8 mouse cellular contexts compared by ENCODE assay signal in the genomic region with DNA sequence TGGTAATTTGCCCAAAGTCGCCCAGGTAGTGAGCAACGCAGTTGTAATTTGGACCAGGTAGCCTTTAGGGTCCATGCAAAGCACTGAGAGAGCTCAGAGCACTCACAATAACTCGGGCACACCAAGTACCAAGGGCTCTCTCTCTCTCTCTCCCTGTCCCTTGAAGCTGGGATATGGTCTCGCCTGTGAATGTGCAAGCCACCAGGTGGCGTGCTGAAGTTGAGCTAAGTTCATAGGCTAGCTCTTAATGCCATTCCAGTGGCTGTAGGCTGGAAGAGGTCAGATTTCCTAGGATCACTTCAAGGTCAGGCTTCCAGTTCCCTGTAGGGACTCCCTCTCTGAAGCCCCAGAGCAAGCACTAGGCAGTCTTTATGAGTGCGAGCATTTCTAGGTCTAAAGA.
A peak's percentile ranks its signal among the peaks of the same experiment; 100 is the strongest.
DNase-seq lines count a peak whose midpoint lies in the region; ATAC-seq and TF ChIP-seq lines count a peak whose summit lies in the region.

No protein-coding gene starts in this region.

- no peak for ATAC-seq in neural tube, embryonic 15.5 days (ENCODE audit: low FRiP score)
- ATAC-seq in inflammation-experienced regulatory T-cells, adult 6 months: no peak

- no peak overlapping the region for H3K4me2 ChIP-seq in neural tube, embryonic 15.5 days

- 29% methylated on average over 6 of the region's 6 CpGs for WGBS in neural tube, embryonic 15.5 days

- no peak for TF ChIP-seq POLR2A in embryonic fibroblast, embryonic 13.5 days (IDR thresholded peaks at IDR 0.05; ENCODE audit: low read depth, low read length)

- peak; percentile 73; the same call in 1 of the 2 replicates for TF ChIP-seq CTCF in embryonic fibroblast, embryonic 13.5 days (IDR thresholded peaks at IDR 0.05; ENCODE audit: borderline replicate concordance, insufficient read depth, low read length)

- H3K27me3 ChIP-seq in neural tube, embryonic 15.5 days (replicated peaks): no peaks in the 10 kb centered on the region

- intact Hi-C loops in left cerebral cortex, postnatal 36 days (cut with DNase I): loop anchor here (1.0 kb wide), 1 partner anchor 79 kb away; no protein-coding TSS in a partner anchor

- H3K4me1 ChIP-seq in neural tube, embryonic 15.5 days: no peaks in the 10 kb centered on the region
- H3K4me1 ChIP-seq in embryonic fibroblast, embryonic 13.5 days (ENCODE audit: control insufficient read depth, insufficient read depth, low read length): 0 out of 2 replicates have a peak, but pooled peaks cover 5% of the 10 kb centered on the region

- H3K9ac ChIP-seq in neural tube, embryonic 15.5 days (replicated peaks): no peak overlapping the region

- no peak overlapping the region for H3K27ac ChIP-seq in neural tube, embryonic 15.5 days (replicated peaks)
- H3K27ac ChIP-seq in embryonic fibroblast, embryonic 13.5 days (ENCODE audit: insufficient read depth, low read length): no peak overlapping the region

- no peaks in the 10 kb centered on the region for H3K36me3 ChIP-seq in neural tube, embryonic 15.5 days

- DNase-seq in neural tube, embryonic 10.5 days (ENCODE audit: extremely low spot score, low spot score): peak; percentile 42
- DNase-seq in adrenal gland, postnatal 14 days: peak; percentile 81
- DNase-seq in kidney, adult 18-20 months: peak; percentile 83
- DNase-seq in left cerebral cortex, postnatal 36 days (ENCODE audit: low spot score in 2 of 2): peak; percentile 17 to 35
- peak; percentile 6 for DNase-seq in retina, adult 2 months (ENCODE audit: low read depth, low spot score)

- H3K4me3 ChIP-seq in neural tube, embryonic 15.5 days (replicated peaks): no peak overlapping the region
- H3K4me3 ChIP-seq in embryonic fibroblast, embryonic 13.5 days (ENCODE audit: insufficient read depth, low read length): no peak overlapping the region

- no peaks in the 10 kb centered on the region for H3K9me3 ChIP-seq in neural tube, embryonic 15.5 days (replicated peaks)

Comparison
In these comparisons a context has a peak if more than half of its experiments do, and no peak if none do; other contexts are left out.
1. DNase-seq: peak in every context shown above with its lines; median percentile 83 in kidney, adult 18-20 months; 81 in adrenal gland, postnatal 14 days; 42 in neural tube, embryonic 10.5 days; 26 in left cerebral cortex, postnatal 36 days; 6 in retina, adult 2 months.